Mouse (Mus musculus): ENCODE measurements around the gene Stx11. TPM values are rescaled to one million over a fixed set of nuclear protein-coding genes. Genes with fewer than 3 reads are reported as not detected.

Stx11 gene
- polyA plus RNA-seq, 1 experiment from 2014 or later: 1.0 TPM

DNA sequence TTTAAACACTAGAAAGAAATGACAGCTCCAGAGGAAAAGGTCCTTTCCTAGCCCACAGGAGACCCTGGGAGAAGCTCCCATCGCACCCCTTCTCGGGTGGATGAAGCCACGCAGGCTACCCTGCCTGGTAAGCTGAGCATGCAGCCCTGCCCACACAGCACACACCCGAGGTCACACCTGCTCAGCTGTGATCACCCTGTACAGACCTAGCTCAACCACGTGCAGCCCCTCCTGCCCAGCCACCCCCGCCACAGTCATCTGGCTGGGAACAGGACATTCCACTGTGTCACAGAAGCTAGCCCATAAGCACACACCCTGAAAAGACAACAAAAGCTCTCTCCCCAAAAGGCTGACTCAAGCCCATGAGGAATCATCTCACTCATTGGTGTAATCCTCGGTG lies 14.8 kb downstream of the Stx11 start:
- no peaks in the 10 kb centered on the region for H3K9me3 ChIP-seq (ENCODE audit: control insufficient read depth)
- no peaks in the 10 kb centered on the region for H3K27me3 ChIP-seq (replicated peaks; ENCODE audit: control insufficient read depth, insufficient read depth, low read length)
- ATAC-seq: no peak
- no peaks in the 10 kb centered on the region for H3K36me3 ChIP-seq (ENCODE audit: control insufficient read depth, insufficient read depth)
- WGBS: 55% methylated on average over 7 of the region's 7 CpGs
- H3K27ac ChIP-seq (ENCODE audit: low read depth, low read length): no peak overlapping the region
- no peak overlapping the region for H3K4me3 ChIP-seq (ENCODE audit: low read depth, low read length)
- no peak overlapping the region for H3K9ac ChIP-seq (ENCODE audit: low read depth, low read length)
- no peaks in the 10 kb centered on the region for H3K4me1 ChIP-seq (replicated peaks; ENCODE audit: control insufficient read depth, insufficient read depth, low read length)
- H3K4me2 ChIP-seq (replicated peaks; ENCODE audit: low read depth): no peak overlapping the region
- no peak for TF ChIP-seq CTCF (IDR thresholded peaks at IDR 0.05; ENCODE audit: low read depth)

DNA sequence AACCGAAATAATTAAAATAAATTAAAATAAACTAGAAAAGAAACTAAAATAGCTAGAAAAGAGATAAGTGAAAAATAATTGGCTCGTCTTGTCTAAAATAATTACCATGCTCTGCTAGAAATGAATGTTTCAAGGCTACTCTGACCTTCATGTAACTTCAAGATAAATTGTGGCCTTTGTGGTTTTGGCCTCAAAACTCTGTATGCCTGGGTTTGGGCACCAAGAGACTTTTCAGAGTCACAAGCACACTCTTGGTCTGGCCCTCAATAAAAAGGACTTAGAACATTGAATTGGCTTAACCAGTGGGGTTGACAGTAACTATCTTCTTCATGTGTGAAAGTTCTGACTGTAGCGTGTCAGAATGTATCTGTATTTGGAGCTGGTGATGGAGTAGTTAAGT lies 16.5 kb downstream of the Stx11 start:
- H3K4me2 ChIP-seq (replicated peaks; ENCODE audit: low read depth): no peak overlapping the region
- no peak overlapping the region for H3K4me3 ChIP-seq (ENCODE audit: low read depth, low read length)
- no peak for ATAC-seq
- H3K9me3 ChIP-seq (ENCODE audit: control insufficient read depth): no peaks in the 10 kb centered on the region
- 92% methylated on average over 3 of the region's 3 CpGs for WGBS
- no peak overlapping the region for H3K9ac ChIP-seq (ENCODE audit: low read depth, low read length)
- H3K27ac ChIP-seq (ENCODE audit: low read depth, low read length): no peak overlapping the region
- H3K36me3 ChIP-seq (ENCODE audit: control insufficient read depth, insufficient read depth): no peaks in the 10 kb centered on the region
- H3K27me3 ChIP-seq (replicated peaks; ENCODE audit: control insufficient read depth, insufficient read depth, low read length): no peaks in the 10 kb centered on the region
- H3K4me1 ChIP-seq (replicated peaks; ENCODE audit: control insufficient read depth, insufficient read depth, low read length): no peaks in the 10 kb centered on the region
- TF ChIP-seq CTCF (IDR thresholded peaks at IDR 0.05; ENCODE audit: low read depth): no peak

DNA sequence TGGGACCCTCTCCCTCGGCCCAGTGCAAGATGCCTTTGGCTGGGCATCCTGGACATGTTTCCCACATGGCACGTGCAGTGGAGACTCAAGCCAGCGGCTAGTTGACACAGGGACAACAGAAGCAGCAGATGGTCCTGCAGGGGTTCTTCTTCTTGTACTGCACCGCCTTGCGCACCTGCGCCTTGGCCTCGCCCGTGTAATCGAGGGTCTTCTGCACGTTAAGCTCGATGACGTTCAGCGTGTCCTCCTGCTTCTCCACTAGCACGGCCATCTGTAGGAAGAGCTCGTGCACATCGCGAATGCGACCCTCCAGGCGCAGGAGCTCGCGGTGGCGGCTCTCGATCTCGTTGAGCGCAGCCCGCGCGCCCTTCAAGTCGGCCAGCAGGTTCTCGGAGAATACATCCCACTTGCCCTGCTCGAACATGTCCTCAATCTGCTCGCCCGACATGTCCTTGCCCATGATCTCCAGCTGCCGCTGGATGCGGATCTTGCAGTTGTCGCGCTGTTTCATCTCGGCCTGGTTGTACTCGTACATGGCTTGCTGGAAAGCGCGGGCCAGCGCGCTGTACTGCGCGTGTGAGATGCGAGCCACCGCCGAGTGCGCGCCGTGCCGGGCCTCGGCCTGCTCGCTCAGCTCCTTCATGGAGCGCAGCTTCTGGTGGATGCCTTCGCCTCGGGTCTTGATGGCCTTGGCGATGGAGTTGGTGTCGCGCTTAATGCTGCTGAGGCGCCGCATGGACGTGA lies 22.9 kb downstream of the Stx11 start:
- Histone ChIP-seq H3K4me3 (ENCODE audit: low read depth, low read length) (peak overlapping the region; percentile 38), H3K27ac (ENCODE audit: low read depth, low read length) (no peak overlapping the region), H3K27me3 (replicated peaks; ENCODE audit: control insufficient read depth, insufficient read depth, low read length) (peaks cover 14% of the 10 kb centered on the region), H3K4me2 (replicated peaks; ENCODE audit: low read depth) (peak overlapping the region; percentile 64), H3K4me1 (replicated peaks; ENCODE audit: control insufficient read depth, insufficient read depth, low read length) (peaks cover 4% of the 10 kb centered on the region; the same call in 1 of the 2 replicates), H3K36me3 (ENCODE audit: control insufficient read depth, insufficient read depth) (no peaks in the 10 kb centered on the region), H3K9ac (ENCODE audit: low read depth, low read length) (peak overlapping the region; percentile 22; the same call in 1 of the 2 replicates), H3K9me3 (ENCODE audit: control insufficient read depth) (no peaks in the 10 kb centered on the region)
- 14% methylated on average over 63 of the region's 63 CpGs for WGBS
- TF ChIP-seq CTCF (IDR thresholded peaks at IDR 0.05; ENCODE audit: low read depth): no peak
- ATAC-seq: peak; percentile 36; the same call in 1 of the 2 replicates

DNA sequence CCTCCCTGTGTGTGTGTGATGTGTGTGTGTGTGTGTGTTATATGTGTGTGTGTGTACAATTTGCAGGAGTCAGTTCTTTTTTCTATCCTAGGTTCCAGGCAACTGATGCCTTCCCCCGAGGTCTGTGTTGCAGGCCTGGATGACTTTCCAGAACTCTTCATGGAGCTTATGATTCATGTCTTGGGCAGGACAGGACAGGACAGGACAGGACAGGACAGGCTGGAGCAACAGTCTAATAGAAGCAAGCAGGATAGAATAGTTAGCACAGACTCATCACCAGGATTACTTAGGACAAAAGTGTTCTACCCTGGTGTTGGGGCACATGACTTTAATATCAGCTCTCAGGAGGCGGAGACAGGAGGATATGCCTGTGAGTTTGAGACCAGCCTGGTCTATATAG lies 25.3 kb downstream of the Stx11 start:
- Histone ChIP-seq H3K27ac (ENCODE audit: low read depth, low read length) (no peak overlapping the region), H3K4me3 (ENCODE audit: low read depth, low read length) (no peak overlapping the region), H3K4me2 (replicated peaks; ENCODE audit: low read depth) (no peak overlapping the region), H3K9me3 (ENCODE audit: control insufficient read depth) (no peaks in the 10 kb centered on the region), H3K27me3 (replicated peaks; ENCODE audit: control insufficient read depth, insufficient read depth, low read length) (peaks cover 14% of the 10 kb centered on the region), H3K36me3 (ENCODE audit: control insufficient read depth, insufficient read depth) (no peaks in the 10 kb centered on the region), H3K9ac (ENCODE audit: low read depth, low read length) (no peak overlapping the region), H3K4me1 (replicated peaks; ENCODE audit: control insufficient read depth, insufficient read depth, low read length) (peaks cover 4% of the 10 kb centered on the region; the same call in 1 of the 2 replicates)
- no peak for TF ChIP-seq CTCF (IDR thresholded peaks at IDR 0.05; ENCODE audit: low read depth)
- ATAC-seq: no peak
- WGBS: 88% methylated on average over 2 of the region's 2 CpGs

DNA sequence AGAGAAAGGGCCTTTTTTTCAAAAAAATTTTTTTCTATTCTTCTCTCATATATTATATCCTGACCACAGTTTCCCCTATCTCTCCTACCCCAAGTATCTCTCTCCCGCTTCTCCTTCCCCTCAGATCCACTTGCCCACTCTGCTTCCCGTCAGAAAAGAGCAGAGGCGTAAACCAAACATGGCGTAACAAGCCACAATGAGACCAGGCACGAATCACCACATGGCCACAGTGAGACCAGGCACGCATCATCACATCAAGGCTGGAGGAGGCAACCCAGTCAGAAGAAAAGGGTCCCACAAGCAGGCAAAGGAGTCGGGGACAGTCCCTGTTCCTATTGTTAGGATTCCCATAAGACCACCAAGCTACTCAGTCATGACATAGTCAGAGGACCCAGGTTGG lies 28.0 kb downstream of the Stx11 start:
- peaks cover 3% of the 10 kb centered on the region; the same call in 1 of the 2 replicates for H3K4me1 ChIP-seq (replicated peaks; ENCODE audit: control insufficient read depth, insufficient read depth, low read length)
- H3K4me2 ChIP-seq (replicated peaks; ENCODE audit: low read depth): no peak overlapping the region
- no peak overlapping the region for H3K4me3 ChIP-seq (ENCODE audit: low read depth, low read length)
- H3K27me3 ChIP-seq (replicated peaks; ENCODE audit: control insufficient read depth, insufficient read depth, low read length): peaks cover 5% of the 10 kb centered on the region
- H3K9ac ChIP-seq (ENCODE audit: low read depth, low read length): no peak overlapping the region
- no peak for ATAC-seq
- H3K9me3 ChIP-seq (ENCODE audit: control insufficient read depth): no peaks in the 10 kb centered on the region
- H3K27ac ChIP-seq (ENCODE audit: low read depth, low read length): no peak overlapping the region
- no peaks in the 10 kb centered on the region for H3K36me3 ChIP-seq (ENCODE audit: control insufficient read depth, insufficient read depth)
- 87% methylated on average over 7 of the region's 7 CpGs for WGBS
- no peak for TF ChIP-seq CTCF (IDR thresholded peaks at IDR 0.05; ENCODE audit: low read depth)

DNA sequence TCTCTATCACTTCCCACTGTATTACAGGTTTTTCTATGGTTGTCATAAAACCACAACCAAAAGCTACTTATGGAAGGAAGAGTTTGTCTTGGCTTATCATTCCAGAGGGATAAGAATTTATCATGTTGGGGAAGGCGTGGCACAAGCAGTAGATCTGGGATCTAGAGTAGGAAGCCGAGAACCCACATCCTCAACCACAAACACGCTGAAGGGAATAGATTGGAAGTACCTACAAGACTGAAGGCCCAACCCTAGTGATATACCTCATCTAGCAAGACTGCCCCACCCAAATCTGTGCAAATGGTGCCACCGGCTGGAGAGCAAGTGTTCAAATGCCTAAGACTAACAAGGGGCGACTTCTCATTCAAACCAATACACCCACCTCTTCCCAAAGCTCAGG lies 28.5 kb downstream of the Stx11 start:
- Histone ChIP-seq H3K9me3 (ENCODE audit: control insufficient read depth) (no peaks in the 10 kb centered on the region), H3K36me3 (ENCODE audit: control insufficient read depth, insufficient read depth) (no peaks in the 10 kb centered on the region), H3K4me3 (ENCODE audit: low read depth, low read length) (no peak overlapping the region), H3K9ac (ENCODE audit: low read depth, low read length) (no peak overlapping the region), H3K4me2 (replicated peaks; ENCODE audit: low read depth) (no peak overlapping the region), H3K27ac (ENCODE audit: low read depth, low read length) (no peak overlapping the region), H3K27me3 (replicated peaks; ENCODE audit: control insufficient read depth, insufficient read depth, low read length) (no peaks in the 10 kb centered on the region), H3K4me1 (replicated peaks; ENCODE audit: control insufficient read depth, insufficient read depth, low read length) (no peaks in the 10 kb centered on the region)
- no peak for ATAC-seq
- 73% methylated on average over 5 of the region's 5 CpGs for WGBS
- no peak for TF ChIP-seq CTCF (IDR thresholded peaks at IDR 0.05; ENCODE audit: low read depth)

All from intestine, postnatal 0 days (tissue).